Mouse (Mus musculus): ENCODE data around the gene Rln1. TPM values are rescaled to one million over a fixed set of nuclear protein-coding genes. Genes with fewer than 3 reads are reported as not detected.

Gene Rln1
- polyA plus RNA-seq, 1 experiment from 2014 or later: 2.5 TPM

Other genes starting within 250 kb of the Rln1 start
- 32.8 and 36.3 TPM in 2 replicates for gene Rcl1, start 233.3 kb downstream of the Rln1 start, polyA plus RNA-seq (2015; fragmentation: Nextera tagmentation; extraction: Ambion mirVana)
- gene Jak2, start 82.8 kb downstream of the Rln1 start, polyA plus RNA-seq (2015; fragmentation: Nextera tagmentation; extraction: Ambion mirVana): 17.6 and 18.2 TPM in 2 replicates
- gene Insl6, start 9.3 kb downstream of the Rln1 start, polyA plus RNA-seq (2015; fragmentation: Nextera tagmentation; extraction: Ambion mirVana): 1.5 and 1.9 TPM in 2 replicates
- gene Plgrkt, start 32.7 kb upstream of the Rln1 start, polyA plus RNA-seq (2015; fragmentation: Nextera tagmentation; extraction: Ambion mirVana): 76.6 and 85.7 TPM in 2 replicates
- 0.77 and 0.83 TPM in 2 replicates for gene Cd274, start 32.8 kb upstream of the Rln1 start, polyA plus RNA-seq (2015; fragmentation: Nextera tagmentation; extraction: Ambion mirVana)
- 0.10 TPM in 1 of 2 replicates, not detected in the other for gene Pdcd1lg2, start 76.2 kb upstream of the Rln1 start, polyA plus RNA-seq (2015; fragmentation: Nextera tagmentation; extraction: Ambion mirVana)
- gene Ric1, start 187.6 kb upstream of the Rln1 start, polyA plus RNA-seq (2015; fragmentation: Nextera tagmentation; extraction: Ambion mirVana): 12.1 and 14.4 TPM in 2 replicates

Data from midbrain, embryonic 15.5 days (tissue).